Mouse (Mus musculus) kidney, postnatal 4 days (tissue): ENCODE data around the gene Cerk.

Experiments
- DNase-seq, 2 experiments: peaks; one replicate each; pipeline ENCODE4 v3.0.0; 2021; ENCODE audit warnings: mixed read lengths in 2 of 2

The Cerk gene

GRCm38 (mm10) chr15:86206385-86206784 lies 20.4 kb upstream of the Cerk start:
- DNase-seq = peak in 1 of 2 experiments; percentile 46

GRCm38 (mm10) chr15:86205300-86205699 lies 19.4 kb upstream of the Cerk start:
- DNase-seq = peak; percentile 78 to 81

DNA sequence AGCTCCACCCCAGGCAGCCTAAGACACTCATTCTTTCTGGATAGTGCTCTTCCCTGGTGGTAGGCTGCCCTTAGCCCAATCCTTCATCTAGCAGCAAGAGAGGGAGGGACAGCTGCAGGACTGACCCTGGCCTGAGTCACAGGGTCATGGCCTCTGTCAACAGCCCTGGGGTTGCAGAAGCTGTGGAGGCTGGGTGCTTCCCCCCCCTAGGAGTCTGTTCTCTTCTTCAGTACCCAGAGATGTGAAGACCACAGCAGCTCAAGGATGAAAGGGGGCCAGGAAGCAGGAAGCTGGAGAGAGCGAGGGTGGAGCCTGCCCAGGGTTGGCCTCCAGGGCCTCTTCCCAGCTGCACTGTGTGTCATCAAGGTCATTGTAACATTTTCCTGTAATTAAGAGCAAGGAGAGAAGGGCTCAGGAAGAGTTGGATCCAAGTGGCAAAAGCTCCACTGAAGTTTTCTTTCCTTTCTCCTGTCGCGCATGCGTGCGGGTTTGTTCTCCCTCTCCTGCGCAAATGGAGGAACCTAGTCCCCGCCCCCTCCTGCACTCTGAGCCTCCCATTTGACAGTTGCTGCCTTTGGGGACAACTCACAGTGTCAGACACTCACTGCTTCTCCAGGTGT lies 18.1 kb upstream of the Cerk start:
- DNase-seq = peak; percentile 68 to 77

- DNase-seq = no peak
Measured at GRCm38 (mm10) chr15:86203292-86203793, 17.4 kb upstream of the Cerk start.

- DNase-seq = peak; percentile 24 to 58
Measured at GRCm38 (mm10) chr15:86202640-86203039, 16.7 kb upstream of the Cerk start.

DNA sequence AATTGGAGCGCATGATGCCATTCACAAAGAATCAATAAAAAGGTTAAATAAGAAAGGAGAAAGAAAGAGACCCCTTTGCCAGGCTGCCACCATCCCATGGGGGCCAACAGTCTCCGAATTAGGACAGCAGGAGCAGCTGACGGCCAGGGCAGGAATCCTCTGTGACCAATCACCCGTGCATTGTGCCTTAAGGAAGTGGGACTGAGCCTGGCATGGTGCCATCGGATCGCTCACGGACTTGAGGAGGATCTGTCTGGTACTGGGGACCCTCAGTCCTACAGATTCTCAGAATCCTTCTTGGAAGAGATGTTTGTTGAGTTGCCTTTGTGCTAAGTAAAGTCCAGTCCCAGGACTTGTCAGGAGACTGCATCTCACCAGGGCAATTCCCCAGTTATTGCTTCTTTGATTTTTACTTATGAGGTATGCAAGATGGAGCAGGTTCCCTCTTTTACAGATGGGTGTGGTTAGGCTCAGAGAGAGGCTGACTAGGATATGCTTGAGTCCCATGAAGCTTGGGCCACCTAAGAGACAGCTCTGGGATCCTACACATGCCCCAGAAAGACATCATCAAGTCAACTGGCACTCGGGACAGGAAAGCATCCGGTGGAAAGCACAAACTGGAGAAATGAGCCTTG lies 15.9 kb upstream of the Cerk start:
- DNase-seq = peak; percentile 64 to 73

GRCm38 (mm10) chr15:86201095-86201494 lies 15.2 kb upstream of the Cerk start:
- DNase-seq = peak; percentile 36 to 56

- peak; percentile 31 to 49 for DNase-seq
Measured at GRCm38 (mm10) chr15:86200169-86200568, 14.2 kb upstream of the Cerk start.

GRCm38 (mm10) chr15:86199482-86199881 lies 13.5 kb upstream of the Cerk start:
- no peak for DNase-seq

DNA sequence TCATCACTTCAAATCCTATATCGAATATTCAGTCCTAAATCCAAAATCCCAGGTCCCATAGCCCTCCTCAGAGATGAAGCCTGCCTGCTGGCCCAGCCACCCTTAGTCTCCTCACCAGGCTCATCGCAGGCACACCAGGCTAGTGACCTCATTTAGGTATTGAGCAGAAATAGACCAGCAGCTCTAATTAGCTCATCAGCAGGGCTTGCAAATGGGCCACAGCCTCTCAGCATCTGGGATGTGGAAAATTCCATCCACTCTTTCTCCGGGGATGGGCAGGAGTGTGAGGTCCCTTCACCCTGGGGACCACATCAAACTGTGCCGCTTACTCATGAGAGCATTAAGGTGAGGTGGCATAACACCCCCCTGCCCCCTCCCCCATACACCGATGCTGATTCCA lies 13.1 kb upstream of the Cerk start:
- DNase-seq = no peak

GRCm38 (mm10) chr15:86194676-86195453 lies 8.9 kb upstream of the Cerk start:
- DNase-seq = peak in 1 of 2 experiments; percentile 42

DNA sequence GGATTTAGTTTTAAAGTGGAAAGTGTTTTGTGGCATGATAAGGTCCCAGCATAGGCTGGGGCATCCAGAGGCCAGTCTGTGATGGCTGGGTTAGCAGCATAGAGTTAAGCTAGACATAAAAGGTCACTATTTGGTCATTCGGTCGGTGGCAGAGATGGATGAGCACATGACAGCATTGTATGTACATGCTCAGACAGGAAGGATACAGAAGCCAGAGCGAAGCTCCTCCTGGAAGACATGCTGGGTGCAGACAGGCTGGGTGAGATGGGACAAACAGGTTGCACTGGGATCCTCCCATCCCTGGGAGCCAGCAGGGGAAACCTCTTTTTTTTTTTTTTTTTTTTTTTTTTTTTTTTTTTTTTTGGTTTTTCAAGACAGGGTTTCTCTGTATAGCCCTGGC lies 6.0 kb upstream of the Cerk start:
- DNase-seq = no peak

GRCm38 (mm10) chr15:86191505-86191904 lies 5.6 kb upstream of the Cerk start:
- no peak for DNase-seq

DNA sequence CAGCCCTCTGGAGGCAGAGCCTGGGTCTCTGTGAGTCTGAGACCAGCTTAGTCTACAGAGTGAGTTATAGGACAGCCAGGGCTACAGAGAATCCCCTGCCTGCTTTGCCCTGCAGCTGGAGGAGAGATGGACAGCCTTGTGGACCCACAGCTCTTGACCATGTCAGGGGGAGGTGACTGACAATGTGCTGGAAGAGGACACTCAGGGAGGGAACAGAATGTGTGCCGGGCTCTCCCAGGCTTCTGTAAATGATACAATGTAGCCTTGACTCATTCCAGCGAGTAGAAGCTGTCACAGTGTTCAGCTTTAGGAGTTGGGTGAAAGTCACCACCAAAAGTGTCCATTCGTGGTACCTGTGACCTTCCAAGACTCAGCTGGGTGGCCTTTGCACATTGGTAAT lies 4.4 kb upstream of the Cerk start:
- DNase-seq = no peak

GRCm38 (mm10) chr15:86188746-86189470 lies 3.0 kb upstream of the Cerk start:
- DNase-seq = peak; percentile 85 to 92

GRCm38 (mm10) chr15:86188186-86188585 lies 2.2 kb upstream of the Cerk start:
- DNase-seq = peak in 1 of 2 experiments; percentile 59

GRCm38 (mm10) chr15:86186686-86187085 lies 745 bp upstream of the Cerk start:
- peak in 1 of 2 experiments; percentile 37 for DNase-seq

DNA sequence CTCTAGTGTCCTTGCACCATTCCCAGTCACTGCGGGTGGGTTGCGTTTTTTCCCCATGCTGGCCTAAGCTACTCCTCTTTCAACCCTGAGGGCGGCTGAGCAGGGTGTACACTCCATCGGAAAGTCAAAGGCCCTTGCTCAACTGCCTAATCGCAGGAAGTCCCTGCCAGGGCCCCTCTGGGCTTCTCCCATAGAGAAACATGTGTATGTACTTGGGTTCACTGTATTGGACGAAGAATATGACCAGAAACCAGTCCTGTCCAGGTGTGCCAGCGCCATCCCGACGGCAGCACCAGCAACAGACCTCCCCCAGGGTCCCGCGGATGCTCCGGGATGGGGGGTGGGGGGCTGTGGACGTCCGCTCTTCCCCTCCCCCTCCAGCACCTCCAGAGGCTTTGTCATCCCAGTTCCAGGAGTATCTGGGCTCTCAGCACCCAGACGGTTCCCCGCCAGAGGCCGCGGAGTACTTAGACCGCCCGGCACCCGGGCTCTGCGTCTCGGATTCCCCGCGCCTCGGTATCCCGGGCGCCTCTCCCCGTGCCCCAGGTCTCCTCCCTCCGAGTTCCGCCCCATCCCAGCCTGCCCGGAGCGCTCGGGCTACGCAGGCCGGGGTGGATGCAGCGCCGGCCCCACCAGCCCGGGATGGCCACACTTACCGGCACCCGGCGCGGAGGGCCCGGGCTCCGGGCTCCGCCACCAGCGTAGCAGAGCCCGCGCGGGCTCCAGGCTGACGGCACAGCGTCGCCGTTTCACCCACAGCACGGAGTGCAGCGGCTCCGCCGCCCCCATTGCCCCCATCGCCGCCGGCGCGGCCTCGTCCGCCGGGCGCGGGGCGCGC lies 871 bp downstream of the Cerk start:
- peak; percentile 62 to 74 for DNase-seq

DNA sequence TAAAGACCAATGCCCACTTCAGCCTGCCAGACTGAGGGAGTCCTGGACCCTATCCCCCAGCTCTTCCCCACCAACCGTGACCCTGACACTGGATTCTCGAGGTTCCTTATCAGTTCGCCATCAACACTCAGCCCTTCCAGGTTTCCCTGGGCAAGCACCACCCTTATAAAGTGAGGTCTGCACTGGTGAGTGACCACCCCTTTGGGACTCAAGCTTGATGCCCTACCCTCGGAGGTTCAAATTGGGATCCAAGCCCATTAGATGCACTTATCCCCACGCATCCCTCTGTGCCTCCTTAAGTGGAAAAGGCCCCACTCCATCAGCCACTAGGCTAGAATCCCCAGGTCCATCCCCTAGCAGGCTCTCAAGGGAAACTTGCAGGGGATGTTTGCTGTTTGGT lies 1.9 kb downstream of the Cerk start:
- DNase-seq = peak in 1 of 2 experiments; percentile 5

- no peak for DNase-seq
Measured at GRCm38 (mm10) chr15:86183484-86183883, 2.5 kb downstream of the Cerk start.

GRCm38 (mm10) chr15:86182646-86183045 lies 3.3 kb downstream of the Cerk start:
- DNase-seq = peak in 1 of 2 experiments; percentile 53

GRCm38 (mm10) chr15:86181941-86182439 lies 4.0 kb downstream of the Cerk start:
- DNase-seq = peak in 1 of 2 experiments; percentile 66
